Mouse (Mus musculus): Measurements from ENCODE around the gene Sfrp5. TPM values are rescaled to one million over a fixed set of nuclear protein-coding genes. Genes with fewer than 3 reads are reported as not detected.

Sfrp5 gene
- 3.3 and 4.2 TPM in 2 replicates for polyA plus RNA-seq (2015; fragmentation: Nextera tagmentation; extraction: Ambion mirVana)

DNA sequence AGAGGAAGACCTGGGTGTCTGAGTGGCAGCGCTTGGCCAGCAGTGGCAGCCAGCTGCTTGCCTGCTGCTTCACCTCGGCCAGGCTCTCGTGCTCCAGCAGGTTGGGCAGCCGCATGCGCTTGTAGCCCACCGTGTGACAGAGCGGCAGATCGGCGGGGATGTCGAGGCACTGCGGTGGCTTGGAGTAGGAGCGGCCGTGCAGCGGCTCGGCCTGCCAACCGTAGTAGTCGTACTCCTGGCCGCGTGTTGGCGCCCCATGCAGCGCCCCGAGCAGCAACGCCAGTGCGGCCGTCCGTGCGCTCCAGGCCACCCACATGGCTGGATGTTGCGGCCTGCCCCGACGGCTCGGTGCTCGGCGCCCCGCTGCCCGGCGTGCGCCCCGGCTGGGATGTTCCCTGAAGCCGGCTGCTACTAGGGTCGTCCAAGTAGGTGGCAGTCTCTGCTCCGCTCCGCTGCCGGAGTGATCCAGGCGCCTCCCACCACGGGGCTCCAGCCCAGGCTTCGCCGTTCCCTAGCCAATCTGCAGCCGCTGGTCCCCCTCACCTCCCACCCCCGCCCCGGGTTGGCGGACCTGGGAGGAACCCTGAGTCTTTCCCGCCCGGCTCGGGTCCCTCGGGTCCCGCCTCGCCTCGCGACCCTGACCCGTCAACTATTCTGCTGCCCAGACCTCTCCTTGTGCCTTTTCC lies at the start of gene Sfrp5:
TSS of gene Sfrp5 (minus strand) at position 557 of the 686 bp plus-strand sequence.

DNA sequence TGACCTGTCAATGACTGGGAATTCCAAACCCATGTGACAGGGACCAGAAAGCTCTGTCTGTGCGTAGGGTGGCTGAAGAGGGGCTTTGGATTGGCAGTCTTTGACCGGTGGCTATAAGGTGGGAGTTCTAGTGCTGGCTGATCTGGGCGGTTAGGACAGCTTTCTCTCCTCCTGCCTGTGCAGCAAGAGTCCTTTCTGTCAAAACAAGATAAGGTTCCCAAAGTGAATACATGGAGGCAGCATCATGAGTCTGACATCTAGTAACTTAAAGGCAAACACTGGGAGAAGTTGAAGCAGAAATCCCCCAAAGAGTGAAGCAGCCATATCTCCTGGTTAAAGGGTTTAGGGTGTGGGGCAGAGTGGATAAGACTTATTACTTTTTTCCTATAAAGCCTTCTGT lies 45.5 kb upstream of the Sfrp5 start, which contains the start of gene Golga7b:
TSS of gene Golga7b (plus strand) at position 56 of the 400 bp plus-strand sequence.

DNA sequence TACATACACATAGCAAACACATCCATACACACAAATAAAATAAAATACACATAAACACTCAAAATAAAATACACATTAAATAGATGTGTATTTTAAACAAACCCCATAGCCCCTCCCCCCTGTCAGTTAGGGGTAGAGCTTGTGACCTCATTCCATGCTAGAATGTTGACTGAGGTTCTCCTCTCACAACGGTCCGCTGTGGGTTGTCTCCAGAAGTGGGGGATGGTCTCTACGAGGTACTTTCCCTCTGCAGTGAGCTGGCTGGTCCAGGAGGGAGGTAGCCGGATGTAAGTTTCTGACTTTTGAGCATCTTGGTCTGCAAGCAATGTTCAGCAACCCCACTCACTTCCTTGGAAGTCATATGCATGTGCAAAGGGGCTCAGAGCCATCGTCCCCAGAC lies 38.3 kb downstream of the Sfrp5 start, which contains the start of gene Zfyve27:
TSS of gene Zfyve27 (plus strand) at position 188 of the 400 bp plus-strand sequence.

Other genes starting within 250 kb of the Sfrp5 start
- gene Mms19, start 221.1 kb downstream of the Sfrp5 start, polyA plus RNA-seq (2015; fragmentation: Nextera tagmentation; extraction: Ambion mirVana): 11.5 and 14.6 TPM in 2 replicates
- 32.9 and 35.0 TPM in 2 replicates for gene Ubtd1, start 220.5 kb downstream of the Sfrp5 start, polyA plus RNA-seq (2015; fragmentation: Nextera tagmentation; extraction: Ambion mirVana)
- 82.7 and 174 TPM in 2 replicates for gene Ankrd2, start 166.3 kb downstream of the Sfrp5 start, polyA plus RNA-seq (2015; fragmentation: Nextera tagmentation; extraction: Ambion mirVana)
- 7.6 and 11.3 TPM in 2 replicates for gene Hoga1, start 156.6 kb downstream of the Sfrp5 start, polyA plus RNA-seq (2015; fragmentation: Nextera tagmentation; extraction: Ambion mirVana)
- gene 4933411K16Rik, start 150.0 kb downstream of the Sfrp5 start, polyA plus RNA-seq (2015; fragmentation: Nextera tagmentation; extraction: Ambion mirVana): 0.12 TPM in 1 of 2 replicates, not detected in the other
- gene Morn4, start 115.9 kb downstream of the Sfrp5 start, polyA plus RNA-seq (2015; fragmentation: Nextera tagmentation; extraction: Ambion mirVana): 3.0 and 3.1 TPM in 2 replicates
- 13.4 and 13.5 TPM in 2 replicates for gene Pi4k2a, start 111.8 kb downstream of the Sfrp5 start, polyA plus RNA-seq (2015; fragmentation: Nextera tagmentation; extraction: Ambion mirVana)
- gene Avpi1, start 73.2 kb downstream of the Sfrp5 start, polyA plus RNA-seq (2015; fragmentation: Nextera tagmentation; extraction: Ambion mirVana): 29.5 and 30.2 TPM in 2 replicates
- gene Marveld1, start 54.9 kb downstream of the Sfrp5 start, polyA plus RNA-seq (2015; fragmentation: Nextera tagmentation; extraction: Ambion mirVana): 8.4 and 14.2 TPM in 2 replicates
- 11.0 and 11.2 TPM in 2 replicates for gene Zfyve27, start 38.3 kb downstream of the Sfrp5 start, polyA plus RNA-seq (2015; fragmentation: Nextera tagmentation; extraction: Ambion mirVana)
- gene Golga7b, start 45.3 kb upstream of the Sfrp5 start, polyA plus RNA-seq (2015; fragmentation: Nextera tagmentation; extraction: Ambion mirVana): 0.71 and 1.0 TPM in 2 replicates
- gene Crtac1, start 229.5 kb upstream of the Sfrp5 start, polyA plus RNA-seq (2015; fragmentation: Nextera tagmentation; extraction: Ambion mirVana): 0.36 and 0.68 TPM in 2 replicates

All from skeletal muscle tissue, postnatal 0 days (tissue).